Mouse (Mus musculus) spleen, adult 2 months (tissue): ENCODE results near the gene Cd96. TPM values are rescaled to one million over a fixed set of nuclear protein-coding genes. Genes with fewer than 3 reads are reported as not detected.

Source experiments
- DNase-seq, 2 experiments: peaks; one replicate each; pipeline versions ENCODE4 v3.0.0 to v3.0.0-alpha.2; 2012 to 2021; ENCODE audit warnings: low spot score in 2 of 2, low read depth in 1 of 2
- H3K27ac ChIP-seq: fragments of 200-500 bp; 2 replicates; pipeline ENCODE4 v1.5.1; 2012; ENCODE audit warnings: low read length, inconsistent platforms; ENCODE audit not compliant: insufficient read depth
- H3K27me3 ChIP-seq: fragments of 200-500 bp; 2 replicates; pipeline ENCODE4 v1.6.1; 2012; ENCODE audit warnings: mild to moderate bottlenecking, moderate library complexity, low read length, inconsistent platforms; ENCODE audit not compliant: control insufficient read depth, insufficient read depth
- H3K36me3 ChIP-seq: fragments of 200-500 bp; 2 replicates; pipeline ENCODE4 v1.6.1; 2012; ENCODE audit warnings: mild to moderate bottlenecking, low read length, inconsistent platforms; ENCODE audit not compliant: control insufficient read depth, insufficient read depth
- H3K4me1 ChIP-seq: fragments of 200-500 bp; 2 replicates; pipeline ENCODE4 v1.6.1; 2011; ENCODE audit warnings: inconsistent platforms; ENCODE audit not compliant: control insufficient read depth, insufficient read depth, insufficient read length
- H3K4me3 ChIP-seq: fragments of 200-500 bp; 2 replicates; pipeline ENCODE4 v1.5.1; 2011; ENCODE audit warnings: mild to moderate bottlenecking, inconsistent platforms; ENCODE audit not compliant: insufficient read depth, insufficient read length; ENCODE audit errors: extremely low read depth
- CTCF ChIP-seq: fragments of 200-500 bp; IDR thresholded peaks from 2 replicates; pipeline ENCODE4 v1.5.1; 2011; ENCODE audit warnings: mild to moderate bottlenecking, inconsistent platforms; ENCODE audit not compliant: insufficient read depth, insufficient read length, insufficient replicate concordance; ENCODE audit errors: extremely low read depth
- POLR2A ChIP-seq: fragments of 200-500 bp; IDR thresholded peaks from 2 replicates; pipeline ENCODE4 v1.6.1; 2011; ENCODE audit warnings: low read depth, low read length, inconsistent platforms
- WGBS: fragments of 180-500 bp; shearing (Covaris S2); methylation state at CpG from one replicate; pipeline ENCODE4 v1.1.7; 2018; 5-methylcytosine and 5-hydroxymethylcytosine counted together
- polyA plus RNA-seq: library from polyadenylated mRNA; depleted of rRNA; stranded (reverse); fragments of >200 nt; gene quantifications from 2 replicates; pipeline ENCODE4 v1.2.3, GENCODE M21; 2012; rRNA removed

Gene Cd96
- polyA plus RNA-seq, 1 experiment = 4.7 TPM

GRCm38 (mm10) chr16:45998231-45998630, 121.8 kb downstream of the Cd96 start:
- H3K27me3 ChIP-seq = no peaks in the 10 kb centered on the region
- H3K4me3 ChIP-seq = no peak overlapping the region
- WGBS = 72% methylated on average over 7 of the region's 7 CpGs
- no peak overlapping the region for H3K27ac ChIP-seq
- TF ChIP-seq CTCF (no peak), POLR2A (no peak)
- DNase-seq = no peak
- peaks cover 7% of the 10 kb centered on the region; the same call in 1 of the 2 replicates for H3K4me1 ChIP-seq
- H3K36me3 ChIP-seq = no peaks in the 10 kb centered on the region

- no peak for DNase-seq
- H3K4me1 ChIP-seq = no peaks in the 10 kb centered on the region; the same call in 1 of the 2 replicates
- H3K4me3 ChIP-seq = no peak overlapping the region
- H3K27ac ChIP-seq = no peak overlapping the region
- TF ChIP-seq CTCF (no peak), POLR2A (no peak)
- H3K27me3 ChIP-seq = no peaks in the 10 kb centered on the region
- H3K36me3 ChIP-seq = no peaks in the 10 kb centered on the region
- 49% methylated on average over 10 of the region's 10 CpGs for WGBS
These were observed 129.0 kb downstream of the Cd96 start for GRCm38 (mm10) chr16:45990901-45991676.

GRCm38 (mm10) chr16:45986236-45986635, 133.8 kb downstream of the Cd96 start:
- no peak overlapping the region for H3K4me3 ChIP-seq
- DNase-seq = no peak
- no peaks in the 10 kb centered on the region for H3K36me3 ChIP-seq
- no peaks in the 10 kb centered on the region; the same call in 1 of the 2 replicates for H3K4me1 ChIP-seq
- TF ChIP-seq CTCF (no peak), POLR2A (no peak)
- no peaks in the 10 kb centered on the region for H3K27me3 ChIP-seq
- WGBS = 74% methylated on average over 1 of the region's 1 CpGs
- no peak overlapping the region for H3K27ac ChIP-seq

Other genes starting within 250 kb of the Cd96 start
- gene Phldb2, start 166.7 kb downstream of the Cd96 start, polyA plus RNA-seq = 4.7 and 5.0 TPM in 2 replicates
- gene Plcxd2, start 110.0 kb downstream of the Cd96 start, polyA plus RNA-seq = 1.7 and 1.9 TPM in 2 replicates
- 8.2 and 20.5 TPM in 2 replicates for gene Gm4737, start 34.8 kb upstream of the Cd96 start, polyA plus RNA-seq